Mouse (Mus musculus) G1E-ER4 (cell line): ENCODE results near the gene Fgf10. TPM values are rescaled to one million over a fixed set of nuclear protein-coding genes. Genes with fewer than 3 reads are reported as not detected.

ENCODE experiments used
- GATA1 ChIP-seq: IDR thresholded peaks from one replicate; pipeline ENCODE4 v1.8.0; 2012; ENCODE audit warnings: low read length, inconsistent platforms
- polyA plus RNA-seq: library from polyadenylated mRNA; stranded (reverse); fragments of >175 nt; gene quantifications from 2 replicates; pipeline ENCODE4 v1.2.3, GENCODE M21; 2012

Gene Fgf10
- 0.02 TPM in 2 replicates for polyA plus RNA-seq

DNA sequence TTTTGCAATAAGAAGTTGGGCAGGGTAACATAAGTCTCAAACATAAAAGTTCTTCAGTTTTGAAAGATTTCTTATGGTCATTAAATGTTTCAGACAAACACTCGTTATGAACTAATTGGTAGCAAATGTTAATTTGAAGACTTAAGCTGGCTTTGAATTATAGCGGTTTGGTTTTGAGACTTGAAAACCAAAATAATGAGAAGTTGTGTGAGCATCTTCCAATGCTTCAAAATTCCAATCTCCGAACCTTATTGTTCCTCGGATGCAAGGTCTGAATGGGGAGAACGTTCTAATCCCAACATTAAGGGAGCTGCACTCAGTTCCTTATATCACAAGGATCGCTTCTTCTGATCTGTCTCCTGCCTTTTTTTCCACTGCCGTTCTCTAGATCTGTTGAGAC is at the start of gene Fgf10:
Fgf10 (plus strand) TSS at position 301 of the 400 bp plus-strand sequence.
- TF ChIP-seq GATA1 = no peak

DNA sequence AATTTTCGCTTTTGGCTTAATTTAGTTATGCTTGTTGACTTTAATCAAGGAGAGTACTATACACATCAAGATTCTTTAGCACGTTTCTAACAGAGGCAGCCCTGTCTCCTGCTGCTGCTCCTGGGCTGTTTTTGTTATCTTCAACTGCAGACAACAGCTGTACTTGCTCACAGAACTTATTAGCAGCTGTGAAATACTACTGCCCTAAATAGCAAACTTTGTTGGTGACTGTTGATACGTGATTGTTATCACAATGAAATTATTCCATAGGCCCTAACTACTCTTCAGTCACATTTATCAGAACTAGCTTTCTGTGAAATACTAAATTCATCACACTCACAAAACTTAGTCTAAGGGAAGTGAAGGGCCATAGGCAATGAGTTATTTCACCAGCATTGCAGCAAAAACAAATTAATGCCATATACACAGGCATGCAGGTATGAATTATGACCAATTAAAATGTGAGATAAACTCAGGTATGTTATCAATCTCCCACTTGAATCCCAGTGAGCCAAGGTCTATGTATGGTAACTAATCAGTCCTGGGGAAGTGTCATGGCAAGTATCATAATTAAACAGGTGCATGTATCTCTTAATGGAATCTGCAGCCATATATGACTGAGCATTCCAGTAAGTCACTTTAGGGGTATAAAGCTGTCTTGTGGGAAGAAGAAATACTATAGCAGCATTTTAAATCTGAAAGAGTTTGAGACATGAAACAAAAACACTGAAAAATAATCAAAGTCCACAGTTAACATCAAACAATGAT is 39.7 kb upstream of the Fgf10 start:
- peak; percentile 60 for TF ChIP-seq GATA1

DNA sequence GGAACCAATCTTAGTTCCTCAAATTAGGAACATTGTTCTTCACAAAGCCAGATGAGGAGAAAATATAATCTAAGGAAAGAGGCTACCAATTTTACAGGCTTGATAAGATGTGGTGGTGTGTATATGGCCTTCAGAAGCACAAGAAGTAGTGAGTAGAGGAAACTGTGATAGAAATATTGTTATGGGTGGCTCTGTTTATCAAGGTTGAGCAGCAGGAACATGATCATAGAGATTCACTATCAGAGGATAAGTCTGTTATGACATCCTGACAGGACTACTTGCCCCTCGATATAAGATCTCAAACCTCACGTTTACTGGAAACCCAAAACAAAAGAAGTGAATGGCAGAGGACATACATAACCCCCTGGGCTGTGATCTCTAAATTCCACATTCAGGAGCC is 38.1 kb upstream of the Fgf10 start:
- peak; percentile 77 for TF ChIP-seq GATA1

DNA sequence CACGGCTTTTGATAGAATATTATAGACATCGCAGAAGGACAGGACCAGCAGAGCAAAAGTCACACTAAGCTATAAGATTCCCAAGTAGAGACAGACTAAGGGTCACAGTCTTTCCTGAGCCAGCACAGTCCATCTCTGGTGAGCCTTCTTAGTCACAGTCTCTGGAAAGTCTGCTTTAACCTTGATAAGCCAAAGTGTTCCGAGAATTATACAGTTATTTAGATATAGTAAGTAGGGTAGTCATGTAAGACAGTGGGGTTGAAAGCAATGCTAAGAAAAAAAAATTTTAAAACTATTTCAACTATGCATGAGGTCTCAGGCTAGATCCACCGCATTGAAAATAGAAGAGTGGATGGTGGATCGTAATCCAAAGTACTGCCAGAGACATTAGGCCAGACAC is 33.5 kb upstream of the Fgf10 start:
- no peak for TF ChIP-seq GATA1

DNA sequence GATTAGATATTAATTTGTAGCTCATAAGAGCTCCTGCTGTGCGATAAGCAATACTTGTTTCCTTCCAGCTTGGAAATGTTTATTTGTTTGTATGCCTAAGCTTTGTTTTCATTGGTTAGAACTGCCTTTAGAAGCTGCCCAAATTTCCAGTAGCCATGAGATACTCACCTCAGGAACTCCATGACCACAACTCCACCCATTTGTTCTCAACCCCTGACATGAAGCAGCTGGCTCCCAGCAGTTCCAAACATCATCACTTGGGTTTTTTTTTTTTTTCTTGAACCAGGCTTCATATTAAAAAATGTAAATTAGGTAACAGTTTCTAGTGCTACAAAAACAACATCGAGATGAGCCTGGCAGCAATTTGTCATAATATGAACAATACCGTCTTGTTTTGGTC is 27.0 kb upstream of the Fgf10 start:
- TF ChIP-seq GATA1 = no peak

DNA sequence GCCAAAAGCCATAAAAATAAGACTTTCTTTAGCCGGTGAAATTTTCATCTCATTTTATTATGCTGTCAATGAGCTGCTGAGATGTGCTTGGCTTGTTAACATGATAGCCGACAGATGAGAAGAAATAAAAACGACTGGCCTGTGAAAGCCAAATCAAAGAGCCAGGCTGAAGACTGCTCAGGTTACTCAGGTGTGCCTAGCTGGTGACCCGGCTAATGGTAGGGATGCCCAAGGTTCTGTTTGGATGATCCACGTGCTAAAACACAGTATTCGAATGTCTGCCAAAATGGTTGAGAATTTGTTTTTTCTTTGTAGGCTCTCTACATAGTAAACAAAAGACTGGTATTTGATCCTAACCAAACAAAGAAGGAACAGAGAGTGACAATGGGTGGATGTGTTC is 26.5 kb upstream of the Fgf10 start:
- no peak for TF ChIP-seq GATA1

DNA sequence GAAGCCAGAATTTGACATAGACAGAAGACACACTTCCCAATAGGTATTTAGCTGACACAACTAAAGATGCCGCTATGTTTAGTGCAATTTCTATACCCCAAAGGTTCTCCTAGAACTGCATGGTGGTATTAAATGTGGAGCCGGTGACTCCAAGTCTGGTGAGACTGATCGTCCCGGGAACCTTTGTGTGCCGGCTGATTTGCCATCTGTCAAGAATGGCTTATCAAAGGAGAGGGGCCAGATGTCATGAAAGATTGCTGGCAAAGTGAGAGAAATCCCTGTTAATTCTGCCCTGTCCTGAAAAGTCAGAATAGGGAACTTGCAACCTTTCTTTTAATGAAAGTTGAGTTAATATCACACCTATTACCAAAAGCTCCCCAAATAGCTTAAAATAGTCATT is 12.6 kb upstream of the Fgf10 start:
- TF ChIP-seq GATA1 = no peak

DNA sequence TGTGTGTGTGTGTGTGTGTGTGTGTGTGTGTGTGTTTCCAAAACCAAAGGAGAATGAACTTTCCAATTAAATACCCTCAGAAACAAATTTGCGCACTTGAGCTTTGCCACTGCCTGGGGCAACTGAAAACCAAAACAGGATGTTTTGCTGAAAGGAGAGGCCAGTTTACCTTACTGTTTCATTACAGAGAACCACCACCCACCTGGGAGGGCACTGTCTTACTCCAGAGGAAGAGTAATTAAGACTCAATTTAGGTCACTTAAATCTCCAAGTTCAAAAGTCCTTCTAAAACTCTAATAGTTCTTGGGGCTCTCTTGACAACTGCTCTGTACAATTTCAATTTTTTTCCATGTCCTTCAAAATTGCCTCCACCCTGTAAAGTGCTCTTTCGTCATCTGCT is 11.6 kb upstream of the Fgf10 start:
- no peak for TF ChIP-seq GATA1

DNA sequence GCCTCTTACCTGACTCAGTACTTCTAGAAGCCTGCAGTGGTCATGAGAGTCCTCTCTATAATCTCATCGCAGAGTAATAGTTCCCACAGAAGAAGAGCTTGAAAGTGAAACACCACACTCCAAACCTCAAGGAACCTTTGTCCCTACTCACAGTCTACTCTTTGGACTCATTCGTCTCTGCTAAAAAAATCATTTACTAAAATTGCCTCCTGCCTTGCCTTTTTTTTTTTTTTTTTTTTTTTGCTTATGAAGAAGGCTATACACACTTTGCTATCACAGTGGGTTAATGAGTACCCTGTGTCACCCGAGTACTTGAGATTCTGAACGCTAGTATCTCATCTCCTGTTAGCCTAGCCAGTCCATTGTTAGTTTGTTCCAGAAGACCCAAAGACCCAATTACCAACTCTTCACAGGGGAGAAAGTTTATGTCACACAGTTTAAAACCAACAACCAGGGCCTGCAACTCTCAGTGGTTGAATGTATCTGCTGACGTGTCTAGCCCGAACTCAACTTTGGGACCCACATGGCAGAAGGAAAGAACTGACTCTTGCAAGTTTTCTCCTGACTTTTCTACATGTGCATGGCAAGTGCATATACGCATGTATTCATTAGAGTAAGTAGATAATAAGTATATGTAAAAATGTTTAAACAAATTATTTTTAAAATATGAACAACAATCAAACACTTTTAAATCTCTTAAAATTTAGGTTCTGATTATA is 10.8 kb upstream of the Fgf10 start:
- no peak for TF ChIP-seq GATA1

DNA sequence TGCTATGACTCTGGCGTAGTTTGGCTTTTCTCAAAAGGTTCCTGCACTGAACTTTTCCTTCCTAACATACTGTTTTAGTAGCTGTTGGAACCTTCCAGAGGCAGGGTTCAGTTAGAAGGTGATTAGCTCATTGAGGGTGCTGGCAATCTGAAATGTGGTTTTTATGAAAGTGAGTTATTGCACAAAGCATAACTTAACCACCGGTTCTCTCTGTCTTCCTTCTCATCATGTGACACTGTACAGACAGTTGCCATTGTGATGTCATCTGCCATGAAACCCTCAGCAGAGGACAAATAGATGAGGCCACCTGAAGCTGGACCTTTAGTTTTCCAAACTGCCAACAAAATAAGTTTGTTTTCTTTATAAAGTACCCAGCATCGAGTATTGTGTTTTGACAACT is 7.9 kb upstream of the Fgf10 start:
- TF ChIP-seq GATA1 = no peak

DNA sequence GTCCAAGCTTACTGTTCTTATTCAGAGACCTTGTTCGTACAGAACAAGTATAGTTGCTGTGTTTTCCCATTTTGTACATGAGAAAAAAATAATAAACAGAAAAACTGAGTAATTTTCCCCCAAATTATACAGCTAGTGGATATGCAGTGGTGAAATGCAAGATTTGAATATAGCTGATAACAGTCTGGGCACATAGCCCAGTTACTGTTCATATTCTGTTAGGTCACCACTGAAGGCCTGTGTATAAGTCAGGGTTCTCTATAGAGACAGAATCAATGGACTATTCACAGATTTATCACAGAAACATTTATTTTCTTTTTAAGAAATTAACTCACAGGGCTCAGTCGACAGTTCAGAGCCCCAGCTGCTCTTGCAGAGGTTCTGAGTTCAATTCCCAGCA is 4.7 kb upstream of the Fgf10 start:
- no peak for TF ChIP-seq GATA1

DNA sequence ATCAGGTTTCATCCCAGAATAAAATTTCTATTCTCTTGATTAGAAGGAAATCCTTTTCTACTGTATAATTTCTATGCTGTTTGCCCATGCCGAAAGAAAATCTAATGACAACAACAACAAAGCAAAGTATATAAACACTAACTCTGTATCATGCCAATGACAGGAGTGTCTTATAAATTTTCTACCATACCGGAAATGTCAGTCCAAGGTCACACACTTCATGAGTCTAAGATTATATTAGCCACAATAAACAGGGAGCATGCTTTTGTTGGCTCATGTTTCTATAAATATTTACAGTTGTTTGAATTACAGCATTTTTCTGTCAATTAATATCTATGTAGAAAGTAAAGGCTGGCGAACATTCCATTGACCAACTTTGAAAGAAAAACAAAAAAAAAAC is 9.6 kb downstream of the Fgf10 start:
- no peak for TF ChIP-seq GATA1

DNA sequence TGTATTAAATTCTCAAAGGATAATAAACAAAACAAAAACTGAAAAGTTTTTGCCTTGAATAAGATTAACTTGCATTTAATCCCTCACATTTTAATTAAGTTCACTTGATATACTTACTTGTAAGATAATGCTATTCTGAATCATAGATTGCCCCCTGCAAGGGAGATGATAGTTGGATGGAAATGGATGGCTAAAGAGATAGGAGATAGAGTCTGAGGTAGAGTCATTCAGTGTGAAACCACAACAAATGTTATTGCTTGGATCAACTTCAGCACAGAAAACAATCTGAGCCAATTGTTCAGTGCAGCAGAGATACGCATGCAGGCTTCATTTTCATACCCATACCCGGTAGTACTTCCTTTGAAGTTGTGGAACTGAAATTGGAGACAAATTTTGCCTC is 23.5 kb downstream of the Fgf10 start:
- peak; percentile 63 for TF ChIP-seq GATA1

DNA sequence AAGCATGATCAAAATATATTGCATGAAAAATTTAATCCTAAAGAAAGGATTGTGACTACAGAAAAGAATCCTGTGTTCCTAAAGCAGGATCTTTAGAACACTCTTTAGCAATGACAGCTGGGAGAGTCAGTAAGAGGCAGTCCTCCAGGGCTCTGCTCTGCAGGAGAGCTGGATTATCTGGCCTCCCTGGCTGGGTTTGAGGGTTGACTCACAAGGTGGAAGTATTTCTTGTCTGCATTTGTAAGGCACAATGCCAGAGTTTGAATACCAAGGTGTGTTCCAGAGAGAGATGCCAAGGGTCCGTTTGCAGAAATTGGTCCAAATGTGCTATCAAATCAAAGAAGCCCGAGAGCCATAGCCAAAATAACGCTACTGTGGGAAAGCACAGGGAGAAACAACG is 25.5 kb downstream of the Fgf10 start:
- TF ChIP-seq GATA1 = no peak

DNA sequence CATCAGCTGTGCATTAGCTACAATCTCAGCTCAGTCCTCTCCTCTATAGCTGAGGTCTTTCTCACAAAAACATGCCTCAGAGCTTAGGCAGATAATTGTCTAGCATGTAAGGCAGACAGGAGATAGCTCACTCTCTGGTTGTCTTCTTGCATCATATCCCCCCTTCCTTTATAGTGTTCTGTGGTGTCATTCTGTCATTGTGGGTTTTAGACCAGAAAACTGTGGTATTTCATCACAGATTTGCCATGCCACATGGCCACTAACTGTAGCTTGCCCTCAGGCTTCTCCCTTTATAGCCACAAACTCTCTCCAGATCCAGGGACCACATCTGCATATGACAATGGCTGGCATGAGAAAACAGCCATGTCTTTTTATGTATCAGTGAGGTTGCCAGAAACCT is 34.1 kb downstream of the Fgf10 start:
- no peak for TF ChIP-seq GATA1

DNA sequence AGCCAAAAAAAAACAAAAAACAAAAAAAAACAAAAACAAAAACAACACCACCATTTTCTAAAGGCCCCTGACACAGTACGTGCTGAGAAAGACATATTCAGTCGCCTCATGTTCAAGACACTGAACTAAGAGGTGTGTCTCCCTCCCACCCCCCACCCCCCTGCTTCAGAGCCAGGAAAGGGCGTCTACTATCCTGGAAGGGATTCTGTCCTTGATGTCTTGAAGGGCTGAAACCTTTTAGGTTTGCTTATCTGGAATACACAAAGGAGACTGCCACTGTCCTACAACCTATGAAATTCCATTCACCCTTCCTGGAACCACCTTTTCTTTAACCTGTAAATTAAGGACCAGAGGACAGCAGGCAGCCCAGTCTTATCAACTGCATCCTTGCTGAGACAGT is 36.1 kb downstream of the Fgf10 start:
- no peak for TF ChIP-seq GATA1

DNA sequence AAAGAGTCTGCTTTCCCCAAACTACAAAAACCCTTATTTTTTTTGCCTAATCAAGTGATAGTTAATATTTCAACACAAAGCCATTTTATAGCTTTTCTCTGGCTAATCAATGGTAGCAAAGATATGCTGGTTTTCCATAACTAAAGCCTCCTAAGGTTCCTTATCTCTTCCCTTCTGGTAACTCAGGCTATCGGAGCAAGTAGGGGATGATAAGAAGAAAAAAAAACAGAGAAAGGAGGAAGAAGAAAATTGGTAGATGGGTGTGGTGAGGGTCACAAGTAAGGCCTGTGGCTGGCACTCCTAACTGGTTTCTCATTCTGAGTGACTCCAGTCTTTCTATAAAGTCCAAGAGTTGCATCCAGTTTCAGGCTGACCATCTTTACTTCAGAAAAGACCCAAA is 40.3 kb downstream of the Fgf10 start:
- TF ChIP-seq GATA1 = peak; percentile 58
